Mouse (Mus musculus) erythroblast, embryonic 14.5 days (primary cell): ENCODE measurements around the gene Slc6a6.

ENCODE experiments used
- GATA1 ChIP-seq: IDR thresholded peaks from 2 replicates; pipeline ENCODE4 v1.6.1; 2012; ENCODE audit warnings: low read length, inconsistent platforms, mixed read lengths
- TAL1 ChIP-seq: IDR thresholded peaks from 3 replicates; pipeline ENCODE4 v1.6.1; 2012; ENCODE audit warnings: low read length, inconsistent platforms, mixed read lengths

- TF ChIP-seq TAL1 (no peak), GATA1 (no peak)
These were observed 61.4 kb downstream of the Slc6a6 start for GRCm38 (mm10) chr6:91745246-91745645.
